Mouse (Mus musculus) retina, postnatal 7 days (tissue): Measurements from ENCODE around the gene Vdac2.

Experiments used
- DNase-seq: peaks from one replicate; pipeline ENCODE4 v3.0.0-alpha.2; 2012; ENCODE audit warnings: low read depth, low spot score

Vdac2 gene

DNA sequence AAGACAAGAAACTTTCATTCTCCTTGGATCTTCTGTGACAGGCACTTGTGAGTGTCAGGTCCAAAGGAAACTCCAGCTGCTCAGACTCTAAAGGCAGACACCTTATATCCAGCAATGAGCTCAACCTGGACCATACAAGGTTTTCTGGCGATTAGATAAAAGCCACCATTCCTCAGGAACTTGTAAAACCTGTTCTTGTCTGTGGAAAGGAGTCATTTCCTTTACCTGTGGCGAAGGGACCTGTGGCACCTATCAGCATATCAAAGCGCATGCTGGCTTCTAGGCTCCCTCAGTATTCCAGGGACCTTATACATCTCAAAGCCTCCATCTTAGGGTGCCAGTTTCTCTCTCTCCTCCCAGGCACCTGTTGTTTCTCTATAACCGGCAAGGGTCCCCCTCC lies 7.6 kb upstream of the Vdac2 start:
- no peak for DNase-seq

- DNase-seq = no peak
Measured at GRCm38 (mm10) chr14:21820880-21821505, 4.0 kb upstream of the Vdac2 start.

- DNase-seq = no peak
Measured at GRCm38 (mm10) chr14:21822307-21822706, 2.7 kb upstream of the Vdac2 start.

GRCm38 (mm10) chr14:21822795-21823374 lies 2.2 kb upstream of the Vdac2 start:
- no peak for DNase-seq

- no peak for DNase-seq
Measured at GRCm38 (mm10) chr14:21823897-21824296, 1.1 kb upstream of the Vdac2 start.

- no peak for DNase-seq
Measured at GRCm38 (mm10) chr14:21825786-21826491, 901 bp downstream of the Vdac2 start.

DNA sequence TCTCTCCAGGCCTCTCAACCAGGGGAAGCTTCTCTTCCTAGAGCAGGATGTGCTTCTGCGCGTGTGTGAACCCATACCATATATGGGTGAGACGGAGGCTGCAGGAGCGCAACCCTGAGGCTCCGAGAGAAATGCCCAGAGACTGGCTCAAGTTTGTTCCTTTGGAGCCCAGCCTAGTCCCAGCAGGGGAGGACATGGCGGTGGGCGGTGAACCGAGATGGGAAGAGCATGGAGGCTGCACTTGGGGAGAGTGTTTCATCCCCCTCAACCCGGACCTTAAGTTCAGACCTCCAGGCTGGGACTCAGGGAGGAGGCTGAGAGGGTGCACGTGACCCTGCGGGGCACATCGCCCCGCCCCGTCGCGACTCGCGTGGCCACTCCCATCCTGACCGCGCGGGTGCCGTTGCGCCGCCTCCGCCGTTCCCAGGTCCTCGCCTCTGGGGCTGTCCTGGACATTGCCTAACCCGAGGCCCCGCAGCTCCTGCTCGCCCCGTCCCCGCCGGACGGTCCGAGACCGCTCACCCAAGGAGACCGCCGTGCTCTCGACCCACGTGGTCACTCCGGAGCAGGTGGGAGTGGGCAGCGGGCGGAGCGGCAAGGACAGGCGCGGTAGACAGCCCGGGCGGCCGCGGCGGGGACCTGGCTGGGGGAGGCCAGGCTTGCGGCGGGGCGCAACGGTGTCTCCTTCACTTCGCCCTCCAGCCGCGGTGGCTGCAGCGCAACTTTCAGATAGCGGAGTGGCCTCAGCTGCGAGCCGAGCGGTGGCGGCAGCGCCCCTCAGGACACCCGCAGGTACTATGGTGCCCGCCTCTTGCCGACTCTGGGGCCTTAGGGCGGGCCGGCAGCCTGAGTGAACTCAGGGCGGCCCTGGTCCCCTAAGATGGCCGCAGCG lies 6.1 kb downstream of the Vdac2 start:
- DNase-seq = peak; percentile 87

DNA sequence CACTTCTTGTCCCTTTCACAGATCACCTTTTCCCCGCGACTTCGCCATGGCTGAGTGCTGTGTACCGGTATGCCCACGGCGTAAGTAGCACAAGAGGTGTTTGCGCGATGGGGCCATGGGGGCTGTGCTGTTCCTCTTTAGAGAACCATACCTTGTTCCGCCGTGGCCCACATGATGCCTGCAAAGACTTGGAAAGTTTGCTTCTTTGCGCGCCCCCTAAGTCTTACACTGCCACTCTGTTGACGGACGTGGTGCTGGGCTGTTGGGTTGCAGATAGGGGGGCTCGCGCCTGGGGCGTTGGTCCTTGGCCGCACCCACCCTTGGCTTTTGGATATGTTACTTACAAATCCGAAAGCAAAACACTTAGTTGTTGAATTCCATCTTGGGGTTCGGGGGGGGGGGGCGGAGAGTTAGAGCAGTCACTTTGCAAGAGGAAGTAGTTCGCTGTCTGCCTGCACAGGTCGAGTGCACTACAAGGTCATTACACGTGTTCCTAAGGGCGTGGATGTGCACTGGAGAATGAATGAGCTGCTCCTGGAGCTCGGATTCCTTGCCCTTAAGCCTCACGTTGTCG lies 6.9 kb downstream of the Vdac2 start:
- DNase-seq = no peak

DNA sequence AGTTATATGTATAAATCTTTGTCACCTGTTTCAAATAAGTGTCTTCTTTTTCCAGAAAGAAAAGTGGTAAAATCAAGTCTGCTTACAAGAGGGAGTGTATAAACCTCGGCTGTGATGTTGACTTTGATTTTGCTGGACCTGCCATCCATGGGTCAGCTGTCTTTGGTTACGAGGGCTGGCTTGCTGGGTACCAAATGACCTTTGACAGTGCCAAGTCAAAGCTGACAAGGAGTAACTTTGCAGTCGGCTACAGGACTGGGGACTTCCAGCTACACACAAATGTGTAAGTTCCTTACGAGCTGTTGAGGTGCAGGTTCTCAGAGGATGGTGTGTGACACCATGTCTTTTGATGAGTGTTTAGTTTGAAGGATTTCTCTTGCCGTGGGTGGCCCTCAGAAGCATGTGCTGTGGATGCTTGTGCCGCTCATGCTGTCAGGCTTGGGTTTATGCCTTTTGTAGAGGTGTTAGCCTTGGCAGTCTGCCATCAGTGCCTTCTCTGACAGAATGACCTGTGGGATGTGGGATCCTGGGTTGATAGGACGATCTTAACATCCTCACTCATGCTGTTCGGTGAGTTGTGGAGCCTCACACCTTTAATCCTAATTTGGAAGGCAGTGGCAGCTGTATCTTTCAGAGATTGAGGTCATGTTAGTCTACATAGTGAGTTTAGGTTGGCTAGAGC lies 13.4 kb downstream of the Vdac2 start:
- DNase-seq = no peak

GRCm38 (mm10) chr14:21841819-21842592 lies 17.0 kb downstream of the Vdac2 start:
- no peak for DNase-seq

DNA sequence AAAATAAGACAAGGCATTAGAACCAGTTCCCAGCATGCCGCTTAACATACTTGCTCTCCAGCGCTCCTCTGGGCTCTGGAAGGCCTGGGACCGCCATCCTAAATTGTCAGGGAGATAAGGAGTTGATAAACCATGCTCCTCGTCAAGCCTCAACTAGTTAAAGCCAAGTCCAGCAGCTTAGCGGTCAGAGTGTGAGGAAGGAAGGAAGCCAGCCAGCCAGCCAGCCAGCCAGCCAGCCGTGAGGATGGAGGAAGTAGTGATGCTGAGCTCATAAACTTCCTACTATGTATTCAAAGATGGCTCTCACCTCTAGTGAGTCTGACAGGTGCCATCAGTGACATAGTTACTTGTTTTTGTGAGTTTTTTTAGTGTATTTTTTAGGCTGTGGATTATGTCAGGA lies 18.2 kb downstream of the Vdac2 start:
- no peak for DNase-seq

- DNase-seq = no peak
Measured at GRCm38 (mm10) chr14:21846827-21847380, 21.9 kb downstream of the Vdac2 start.

- DNase-seq = no peak
Measured at GRCm38 (mm10) chr14:21847381-21848165, 22.5 kb downstream of the Vdac2 start.

DNA sequence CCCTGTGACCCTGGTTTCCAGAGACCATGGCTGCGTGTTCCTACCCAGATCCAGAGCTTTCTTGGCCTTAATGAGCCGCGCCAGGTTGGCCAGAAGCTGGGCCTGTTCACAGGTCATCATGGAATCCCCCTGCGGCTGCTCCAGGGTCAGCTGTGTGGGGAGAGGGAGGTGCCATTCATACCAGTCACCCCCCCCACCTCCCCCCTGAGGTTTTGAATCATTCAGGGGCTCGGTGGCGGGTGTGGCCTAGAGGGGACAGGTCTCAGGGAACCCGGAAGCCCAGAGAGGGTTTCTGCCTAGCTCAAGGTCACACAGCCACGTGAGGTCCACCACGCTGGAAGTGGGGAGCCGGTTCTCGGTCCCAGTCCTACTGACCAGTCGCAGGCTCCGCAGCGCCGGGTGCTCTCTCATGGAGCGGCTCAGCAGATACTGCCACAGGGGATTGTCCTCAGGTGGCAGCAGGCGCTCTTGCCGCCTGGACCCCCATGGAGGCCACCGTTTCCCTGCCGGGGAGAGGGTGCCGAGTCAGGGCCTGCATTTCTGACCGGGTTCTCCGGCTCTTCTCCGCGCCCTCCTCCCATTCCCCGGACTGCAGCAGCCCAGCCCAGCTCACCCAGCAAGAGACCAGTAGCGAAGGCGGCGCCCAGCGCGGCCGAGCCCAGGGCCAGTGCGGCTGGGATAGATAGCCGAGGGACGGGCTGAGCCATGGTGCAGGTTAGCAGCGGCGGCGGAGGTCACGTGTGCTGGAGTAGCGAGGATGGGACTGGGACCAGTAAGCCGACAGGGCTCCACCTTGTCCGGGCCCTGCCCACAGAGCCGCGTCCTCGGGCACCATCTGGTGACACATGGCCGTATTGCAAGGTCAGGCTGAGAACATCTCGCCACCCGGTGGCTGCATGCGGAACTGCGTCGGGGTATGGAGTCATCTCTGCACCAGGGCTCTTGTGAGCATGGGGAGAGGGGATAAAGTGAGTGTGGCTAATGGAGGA lies 23.4 kb downstream of the Vdac2 start, which contains the start of gene Comtd1:
Comtd1 (minus strand) TSS at position 812 of the 989 bp plus-strand sequence.
- peak; percentile 90 for DNase-seq

DNA sequence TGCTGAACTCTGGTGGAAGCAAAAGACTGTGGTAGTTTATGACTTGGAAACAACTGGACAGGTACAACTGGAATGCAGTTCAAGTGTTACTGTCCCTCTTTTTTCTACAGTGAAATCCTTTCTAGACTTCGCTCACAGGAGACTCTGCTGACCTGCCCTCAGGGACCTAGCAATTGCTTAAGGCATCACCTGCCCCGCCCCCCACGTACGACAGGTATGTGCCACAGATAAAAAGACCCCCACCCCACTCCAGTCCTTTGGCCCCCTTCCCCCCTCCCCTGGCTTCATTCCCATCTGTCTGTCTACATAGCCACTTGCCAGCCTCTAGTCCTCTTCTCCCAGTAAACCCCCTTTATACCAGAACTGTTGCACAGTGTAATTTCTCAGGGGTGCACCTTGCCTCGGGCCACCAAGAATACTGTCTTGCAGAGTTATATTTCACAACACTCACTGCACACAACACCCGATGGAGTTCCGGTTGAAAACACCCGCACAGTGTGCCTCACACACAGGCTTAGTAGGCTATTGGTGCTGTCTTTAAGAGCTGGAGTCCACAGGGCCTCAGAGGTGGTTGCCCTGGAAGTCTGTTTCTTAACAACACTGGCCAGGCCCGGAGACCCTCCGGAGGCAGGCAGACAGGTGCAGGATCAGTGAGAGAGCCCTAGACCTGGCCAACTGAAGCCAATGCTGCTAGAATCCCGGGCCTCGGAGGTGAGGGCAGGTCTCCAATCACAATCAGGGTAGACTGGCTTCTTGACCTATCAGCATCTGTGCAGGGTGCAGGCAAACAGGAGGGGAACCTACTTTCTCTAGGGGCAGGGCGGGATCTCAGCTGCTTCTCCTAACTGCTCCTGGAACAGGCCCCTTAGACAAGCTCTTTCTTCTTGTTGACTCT lies 24.7 kb downstream of the Vdac2 start:
- no peak for DNase-seq

- DNase-seq = no peak
Measured at GRCm38 (mm10) chr14:21850419-21851127, 25.5 kb downstream of the Vdac2 start.
